Mouse (Mus musculus) cerebellum, adult 2 months (tissue): ENCODE measurements around the gene Ngef.

ENCODE experiments used
- CTCF ChIP-seq: fragments of 200-500 bp; IDR thresholded peaks from 2 replicates; pipeline ENCODE4 v1.5.1; 2011; ENCODE audit warnings: low read depth, mild to moderate bottlenecking, control low read depth, low read length, moderate library complexity, borderline replicate concordance; ENCODE audit not compliant: insufficient read depth
- POLR2A ChIP-seq: fragments of 200-500 bp; IDR thresholded peaks from 2 replicates; pipeline ENCODE4 v1.6.1; 2011; ENCODE audit warnings: low read length, control low read depth, borderline replicate concordance; ENCODE audit not compliant: insufficient read depth

GRCm38 (mm10) chr1:87532346-87532745, 41.3 kb downstream of the Ngef start:
- TF ChIP-seq CTCF (no peak), POLR2A (no peak)
